In the genomic region with DNA sequence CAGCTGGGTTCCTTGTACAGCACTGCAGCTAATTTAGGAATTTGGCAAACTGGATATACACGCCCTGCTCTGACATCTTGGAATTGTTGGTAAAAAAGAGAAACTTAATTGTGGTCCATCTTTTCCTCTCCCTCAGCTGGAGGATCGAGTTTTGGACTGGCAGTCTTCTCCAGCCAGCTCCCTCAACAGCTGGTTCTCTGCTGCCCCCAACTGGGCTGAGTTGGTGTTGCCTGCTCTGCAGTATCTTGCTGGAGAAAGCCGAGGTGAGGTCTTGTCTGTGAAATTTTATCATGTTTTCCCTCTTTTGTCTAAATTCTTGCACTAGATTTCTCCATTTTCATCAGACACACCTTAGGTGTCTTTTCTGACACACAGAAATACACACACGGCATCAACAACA, we compare ENCODE assay signal across 7 mouse cellular contexts. TPM values are rescaled to one million over a fixed set of nuclear protein-coding genes. Genes with fewer than 3 reads are reported as not detected.
DNase-seq lines count a peak whose midpoint lies in the region; ATAC-seq lines count a peak whose summit lies in the region.

No protein-coding gene starts in this region.

- WGBS in neural tube, embryonic 15.5 days = 57% methylated on average over 4 of the region's 4 CpGs

- H3K4me3 ChIP-seq in neural tube, embryonic 15.5 days (replicated peaks) = no peak overlapping the region

- H3K27ac ChIP-seq in neural tube, embryonic 15.5 days (replicated peaks) = no peak overlapping the region

- peak; percentile 66 for DNase-seq in neural tube, embryonic 10.5 days (ENCODE audit: extremely low spot score, low spot score)
- DNase-seq in adrenal gland, adult 18-20 months (ENCODE audit: low spot score in 2 of 2) = peak; percentile 64 to 74
- DNase-seq in embryo, embryonic 11.5 days (ENCODE audit: low read depth, low spot score) = peak; percentile 46
- peak; percentile 75 for DNase-seq in induced T-regulatory cell, adult 2 months (ENCODE audit: low read depth)
- peak; percentile 53 to 61 for DNase-seq in lung, adult 18-20 months
- peak; percentile 61 for DNase-seq in right cerebral cortex, postnatal 25 days

- no peaks in the 10 kb centered on the region for H3K27me3 ChIP-seq in neural tube, embryonic 15.5 days (replicated peaks)

- no peak overlapping the region for H3K9ac ChIP-seq in neural tube, embryonic 15.5 days (replicated peaks)

- no peak overlapping the region for H3K4me2 ChIP-seq in neural tube, embryonic 15.5 days

- no peaks in the 10 kb centered on the region for H3K9me3 ChIP-seq in neural tube, embryonic 15.5 days (replicated peaks)

- peaks cover 93% of the 10 kb centered on the region for H3K36me3 ChIP-seq in neural tube, embryonic 15.5 days

- no peak for ATAC-seq in neural tube, embryonic 15.5 days (ENCODE audit: low FRiP score)

- no peaks in the 10 kb centered on the region for H3K4me1 ChIP-seq in neural tube, embryonic 15.5 days

RNA-seq across cellular contexts. Expression of a gene that starts 14.4 kb away (rescaled TPM):
- polyA plus RNA-seq in neural tube, embryonic 15.5 days (2015; fragmentation: Nextera tagmentation; extraction: Ambion mirVana) = 22.9 and 24.5 TPM in 2 replicates
- total RNA-seq in adrenal gland, adult 18-20 months (2021) = 10 to 100 TPM; 18.4 to 19.1 TPM
